Mouse (Mus musculus) hindbrain, embryonic 11.5 days (tissue): ENCODE measurements around the gene Csrnp3. TPM values are rescaled to one million over a fixed set of nuclear protein-coding genes. Genes with fewer than 3 reads are reported as not detected.

Experiments used
- ATAC-seq: fragments of 200-750 bp; cut with Nextera tagmentation; 2 replicates; pipeline ENCODE4 v1.8.0; 2017; ENCODE audit warnings: mild to moderate bottlenecking, moderate TSS enrichment, moderate library complexity; ENCODE audit not compliant: low FRiP score
- DNase-seq: peaks from one replicate; pipeline ENCODE4 v3.0.0-alpha.2; 2015; ENCODE audit warnings: low spot score
- H3K27ac ChIP-seq: fragments of 300-500 bp; sonication (generic); 2 replicates; pipeline ENCODE4 v1.5.1; 2014; ENCODE audit warnings: mild to moderate bottlenecking, low read depth, low read length
- H3K27me3 ChIP-seq: fragments of 300-500 bp; sonication (generic); 2 replicates; pipeline ENCODE4 v1.6.1; 2014; ENCODE audit warnings: mild to moderate bottlenecking, low read length, moderate library complexity, mixed read lengths; ENCODE audit not compliant: control insufficient read depth, insufficient read depth
- H3K36me3 ChIP-seq: fragments of 300-500 bp; sonication (generic); 2 replicates; pipeline ENCODE4 v1.6.1; 2014; ENCODE audit warnings: mild to moderate bottlenecking, low read length, moderate library complexity, mixed read lengths; ENCODE audit not compliant: control insufficient read depth, insufficient read depth
- H3K4me1 ChIP-seq: fragments of 300-500 bp; sonication (generic); replicated peaks from 2 replicates; pipeline ENCODE4 v1.6.1; 2014; ENCODE audit warnings: low read length, mixed read lengths; ENCODE audit not compliant: control insufficient read depth, insufficient read depth
- H3K4me2 ChIP-seq: fragments of 300-500 bp; sonication (generic); replicated peaks from 2 replicates; pipeline ENCODE4 v1.6.1; 2014; ENCODE audit warnings: mild to moderate bottlenecking, low read depth, low read length
- H3K4me3 ChIP-seq: fragments of 300-500 bp; sonication (generic); 2 replicates; pipeline ENCODE4 v1.5.1; 2014; ENCODE audit warnings: low read depth, low read length
- H3K9ac ChIP-seq: fragments of 300-500 bp; sonication (generic); 2 replicates; pipeline ENCODE4 v1.6.1; 2014; ENCODE audit warnings: low read depth, low read length
- H3K9me3 ChIP-seq: fragments of 300-500 bp; sonication (generic); 2 replicates; pipeline ENCODE4 v1.6.1; 2016; ENCODE audit warnings: low read length; ENCODE audit not compliant: control insufficient read depth
- WGBS: fragments of 180-500 bp; shearing (Covaris S2); extraction: QIAGEN DNeasy Blood & Tissue Kit; methylation state at CpG from one replicate; pipeline ENCODE4 v1.1.7; 2014; 5-methylcytosine and 5-hydroxymethylcytosine counted together
- polyA plus RNA-seq: library from polyadenylated mRNA; unstranded; fragments of >200 nt; fragmentation: Nextera tagmentation; extraction: Ambion mirVana; gene quantifications from 2 replicates; pipeline ENCODE4 v1.2.1, GENCODE M21; 2014

Csrnp3 gene
- polyA plus RNA-seq, 1 experiment from 2014 or later = 32.3 TPM

DNA sequence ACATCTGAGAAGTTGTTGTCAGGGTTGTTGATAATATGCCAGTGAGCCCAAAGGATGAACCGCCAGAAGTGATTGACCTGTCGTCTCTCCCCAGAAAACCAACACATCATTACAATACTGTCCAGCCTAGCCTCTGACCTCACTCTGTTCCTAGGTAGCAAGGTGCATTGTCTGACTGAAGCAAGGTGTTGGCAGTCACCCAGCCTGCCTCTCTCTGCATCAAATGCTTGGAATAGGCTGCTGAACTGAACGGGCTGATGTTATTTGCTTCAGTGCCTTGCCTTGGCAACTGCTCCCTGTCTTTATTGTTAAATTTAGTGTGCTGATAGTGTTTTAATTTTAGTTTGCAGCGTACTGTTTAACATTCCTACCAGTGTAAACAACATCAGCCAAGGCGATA is 51.0 kb downstream of the Csrnp3 start:
- Histone ChIP-seq H3K36me3 (no peaks in the 10 kb centered on the region), H3K4me2 (no peak overlapping the region), H3K4me1 (no peaks in the 10 kb centered on the region; the same call in 1 of the 2 replicates), H3K27ac (0 out of 2 replicates have a peak overlapping the region, but pooled peaks have one; percentile 36), H3K27me3 (no peaks in the 10 kb centered on the region), H3K4me3 (no peak overlapping the region), H3K9me3 (no peaks in the 10 kb centered on the region), H3K9ac (no peak overlapping the region)
- no peak for ATAC-seq
- DNase-seq = no peak
- 39% methylated on average over 5 of the region's 5 CpGs for WGBS

DNA sequence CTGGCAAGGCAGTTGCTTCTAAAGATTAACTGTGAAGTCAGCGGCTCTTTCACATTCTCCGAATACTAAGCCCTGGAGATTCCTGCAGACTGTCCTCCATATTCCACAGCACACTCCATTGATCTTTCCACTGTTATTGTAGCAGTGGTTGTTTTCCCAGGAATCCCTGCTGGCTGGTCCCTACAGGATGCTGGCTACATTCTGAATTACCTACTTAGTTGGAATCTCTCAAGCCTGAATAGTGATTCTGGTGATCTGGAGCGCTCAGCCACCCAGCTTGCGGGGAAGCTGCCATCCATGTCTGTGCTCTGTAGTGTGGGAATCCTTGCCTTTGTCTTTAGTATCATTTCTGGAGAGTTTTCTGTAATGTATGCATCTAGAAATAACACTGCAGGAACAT is 51.5 kb downstream of the Csrnp3 start:
- Histone ChIP-seq H3K4me1 (no peaks in the 10 kb centered on the region; the same call in 1 of the 2 replicates), H3K27ac (peak overlapping the region; percentile 3; the same call in 1 of the 2 replicates), H3K4me2 (no peak overlapping the region), H3K9ac (no peak overlapping the region), H3K36me3 (no peaks in the 10 kb centered on the region), H3K9me3 (no peaks in the 10 kb centered on the region), H3K4me3 (no peak overlapping the region), H3K27me3 (no peaks in the 10 kb centered on the region)
- 25% methylated on average over 4 of the region's 4 CpGs for WGBS
- peak; percentile 38; the same call in 1 of the 2 replicates for ATAC-seq
- DNase-seq = no peak

DNA sequence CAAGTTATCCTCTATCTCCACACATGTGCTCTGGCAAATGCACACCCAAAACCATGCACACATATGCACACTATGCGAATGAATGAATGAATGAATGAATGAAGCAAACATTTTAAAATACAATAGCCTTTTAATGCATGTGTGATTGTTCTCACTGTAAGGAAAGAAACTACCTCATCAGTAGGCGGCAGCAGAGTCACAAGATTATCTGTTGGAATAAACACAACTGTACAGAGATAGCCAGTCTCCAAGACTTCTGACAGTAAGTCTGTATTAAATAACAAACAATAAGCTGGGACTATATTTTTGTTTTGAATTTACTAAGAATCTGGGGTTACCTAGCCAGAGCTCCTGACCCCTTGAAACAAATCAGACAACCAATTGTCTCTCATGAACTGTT is 53.9 kb downstream of the Csrnp3 start:
- no peak overlapping the region for H3K4me3 ChIP-seq
- no peaks in the 10 kb centered on the region for H3K36me3 ChIP-seq
- no peak overlapping the region for H3K4me2 ChIP-seq
- ATAC-seq = no peak
- H3K27me3 ChIP-seq = no peaks in the 10 kb centered on the region
- DNase-seq = no peak
- H3K27ac ChIP-seq = no peak overlapping the region
- H3K9ac ChIP-seq = no peak overlapping the region
- H3K4me1 ChIP-seq = no peaks in the 10 kb centered on the region; the same call in 1 of the 2 replicates
- H3K9me3 ChIP-seq = no peaks in the 10 kb centered on the region
- 89% methylated on average over 2 of the region's 2 CpGs for WGBS

DNA sequence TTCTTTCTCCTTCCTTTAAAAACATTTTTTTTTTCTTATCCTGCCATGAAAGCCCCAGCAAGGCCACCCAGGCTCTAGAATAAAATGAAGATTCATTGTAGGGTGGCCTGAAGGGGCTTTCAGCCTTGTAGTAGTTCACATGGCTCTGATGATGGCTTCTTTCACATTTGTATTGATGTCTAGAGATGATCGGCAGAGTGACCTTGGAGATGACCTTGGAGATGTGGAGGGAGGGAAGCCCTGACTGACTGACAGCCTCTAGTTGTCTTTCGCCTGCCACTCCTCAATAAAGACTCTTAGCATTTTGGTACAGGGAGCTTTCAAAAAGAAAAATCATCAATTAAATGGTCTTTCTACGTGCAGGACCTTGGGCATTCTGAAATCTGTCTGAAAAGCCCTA is 63.0 kb downstream of the Csrnp3 start:
- Histone ChIP-seq H3K27me3 (no peaks in the 10 kb centered on the region), H3K4me2 (no peak overlapping the region), H3K27ac (peak overlapping the region; percentile 30; the same call in 1 of the 2 replicates), H3K9me3 (no peaks in the 10 kb centered on the region), H3K9ac (no peak overlapping the region), H3K4me1 (peaks cover 4% of the 10 kb centered on the region; the same call in 1 of the 2 replicates), H3K36me3 (no peaks in the 10 kb centered on the region), H3K4me3 (no peak overlapping the region)
- no peak for ATAC-seq
- WGBS = 33% methylated on average over 3 of the region's 3 CpGs
- DNase-seq = no peak

DNA sequence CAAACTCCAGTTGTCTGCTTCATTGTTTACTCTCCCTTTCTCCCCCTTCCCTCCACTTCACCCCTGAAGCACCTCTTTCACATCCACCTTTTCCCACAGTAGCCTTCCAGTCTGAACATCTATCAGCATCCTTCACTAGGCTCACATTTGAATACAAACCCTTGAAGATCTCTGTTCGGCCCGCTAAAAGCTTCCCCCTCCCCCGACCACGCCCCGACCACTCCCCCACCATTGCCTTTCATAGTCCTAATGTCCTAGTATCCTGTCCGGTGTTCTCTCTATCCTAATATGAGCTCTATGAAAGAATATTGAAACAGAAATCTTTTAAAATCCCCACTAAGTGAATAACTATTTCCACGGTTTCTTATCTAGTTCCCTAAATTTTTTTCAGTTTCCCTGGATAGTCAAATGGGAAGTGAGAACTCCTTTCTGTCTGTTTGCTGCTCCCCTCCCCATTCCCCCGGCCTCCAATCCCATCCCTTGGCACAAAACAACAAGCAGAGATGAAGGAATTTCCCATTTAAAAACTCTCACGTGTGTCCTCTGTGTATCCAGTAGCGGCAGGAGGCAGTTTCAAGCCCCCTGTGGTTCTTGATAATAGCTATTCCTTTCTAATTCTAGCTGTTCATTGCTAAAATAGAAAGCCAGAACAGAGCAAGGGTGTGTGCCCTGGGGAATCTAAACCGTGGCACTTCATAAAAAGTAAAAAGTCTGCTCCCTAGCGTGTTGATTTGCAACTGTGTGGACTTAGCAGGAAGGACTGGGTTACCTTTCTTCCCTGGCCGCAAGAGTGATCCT is 64.4 kb downstream of the Csrnp3 start:
- H3K27ac ChIP-seq = no peak overlapping the region

DNA sequence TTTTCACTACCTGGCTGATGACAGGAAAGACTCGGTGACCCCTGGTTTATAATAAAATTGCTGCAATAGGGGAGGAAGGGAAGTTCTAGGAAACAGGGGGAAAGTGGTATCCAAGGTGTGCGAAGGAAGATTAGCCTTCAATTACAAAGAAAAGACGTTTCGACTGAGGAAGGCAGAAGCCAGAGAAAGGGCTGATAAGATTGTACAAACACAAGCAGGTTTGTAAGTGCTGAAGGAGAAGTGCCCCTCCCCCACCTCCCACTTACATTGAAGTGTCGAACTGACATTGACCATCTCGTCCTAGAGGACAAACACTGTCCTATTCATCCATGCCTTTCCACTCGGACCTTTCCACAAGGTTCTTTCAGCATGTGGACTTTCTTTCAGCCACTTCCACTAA is 70.4 kb downstream of the Csrnp3 start:
- ATAC-seq (no peak), DNase-seq (no peak)
- no peak overlapping the region for H3K9ac ChIP-seq
- no peaks in the 10 kb centered on the region for H3K36me3 ChIP-seq
- no peaks in the 10 kb centered on the region for H3K4me1 ChIP-seq
- H3K27me3 ChIP-seq = no peaks in the 10 kb centered on the region
- WGBS = 67% methylated on average over 7 of the region's 7 CpGs
- no peak overlapping the region for H3K4me3 ChIP-seq
- H3K4me2 ChIP-seq = no peak overlapping the region
- H3K9me3 ChIP-seq = no peaks in the 10 kb centered on the region
- no peak overlapping the region for H3K27ac ChIP-seq

More for the DNA sequence above, 64.4 kb downstream of the Csrnp3 start:
- WGBS = 12% methylated on average over 13 of the region's 13 CpGs
- Histone ChIP-seq H3K36me3 (no peaks in the 10 kb centered on the region), H3K27me3 (no peaks in the 10 kb centered on the region), H3K9ac (no peak overlapping the region), H3K4me2 (no peak overlapping the region), H3K4me1 (peaks cover 4% of the 10 kb centered on the region; the same call in 1 of the 2 replicates), H3K4me3 (no peak overlapping the region), H3K9me3 (no peaks in the 10 kb centered on the region)
- ATAC-seq (peak; percentile 53), DNase-seq (no peak)

DNA sequence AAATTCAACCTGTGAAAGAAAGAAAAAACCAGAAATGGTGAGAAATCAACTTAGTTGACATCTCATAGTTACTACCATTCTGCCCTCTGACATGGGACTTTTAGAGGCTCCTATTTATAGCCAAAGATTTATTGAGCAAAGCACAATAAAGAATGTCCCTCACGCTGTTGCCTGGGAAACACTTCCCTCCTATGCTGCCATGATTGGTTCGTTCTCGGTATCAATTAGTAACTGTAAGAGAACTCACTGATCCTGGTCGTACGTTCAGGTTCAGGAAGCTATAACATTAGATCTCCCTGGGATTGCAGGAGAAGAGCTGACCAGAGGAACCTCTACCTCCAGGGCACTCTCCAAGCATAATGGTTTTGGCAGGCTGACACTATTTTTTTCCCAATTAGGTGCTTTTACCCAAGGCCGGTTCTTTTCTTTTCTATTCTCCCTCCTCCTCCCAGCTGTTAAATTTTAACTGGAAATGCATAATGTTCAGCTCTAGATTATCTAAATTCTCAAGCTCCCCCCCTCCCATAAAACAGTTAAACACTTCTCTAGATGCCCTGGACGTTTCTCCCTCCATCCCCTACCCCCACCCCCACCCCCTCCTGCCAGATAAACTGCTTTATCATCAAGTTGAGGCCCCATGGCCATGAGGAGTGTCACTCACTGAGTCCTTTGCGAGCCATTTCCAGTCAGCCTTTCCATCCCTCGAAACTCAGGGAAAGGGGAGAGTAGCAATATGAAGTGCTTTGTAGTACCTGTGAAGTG is 75.3 kb downstream of the Csrnp3 start:
- Histone ChIP-seq H3K4me1 (0 out of 2 replicates have a peak, but pooled peaks cover 2% of the 10 kb centered on the region), H3K27me3 (no peaks in the 10 kb centered on the region), H3K4me2 (0 out of 2 replicates have a peak overlapping the region, but pooled peaks have one; percentile 2), H3K36me3 (no peaks in the 10 kb centered on the region), H3K9me3 (no peaks in the 10 kb centered on the region), H3K27ac (no peak overlapping the region), H3K9ac (no peak overlapping the region), H3K4me3 (no peak overlapping the region)
- DNase-seq = no peak
- peak; percentile 58 for ATAC-seq
- 22% methylated on average over 9 of the region's 9 CpGs for WGBS

DNA sequence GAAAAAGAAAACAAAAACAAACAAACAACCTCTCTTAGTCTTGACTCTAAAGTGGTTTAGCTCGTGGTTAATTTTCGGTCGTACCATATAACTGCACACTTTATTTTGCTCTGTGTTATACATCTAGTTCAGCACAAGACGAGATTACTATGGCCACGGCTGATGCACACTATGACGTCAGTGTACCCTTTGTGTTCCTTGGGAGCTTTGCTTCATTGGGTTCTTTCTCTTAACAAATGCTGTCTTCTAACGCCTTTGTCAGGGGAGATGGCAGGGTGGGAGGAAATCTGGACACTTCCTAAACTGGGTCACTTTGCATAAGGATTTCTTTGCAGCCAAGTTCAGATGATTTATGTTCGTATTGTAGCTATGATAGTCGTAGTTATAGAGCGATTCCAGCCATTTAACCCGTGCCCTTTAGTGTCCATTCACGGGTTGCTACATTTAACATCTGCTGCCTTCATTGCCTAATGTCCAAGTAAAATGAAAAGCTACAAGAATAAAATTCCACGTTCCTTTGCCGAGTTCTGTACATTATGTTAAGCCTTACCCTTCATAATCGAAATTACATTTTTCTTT is 79.9 kb downstream of the Csrnp3 start:
- 62% methylated on average over 15 of the region's 15 CpGs for WGBS
- Histone ChIP-seq H3K4me3 (no peak overlapping the region), H3K27me3 (no peaks in the 10 kb centered on the region), H3K9ac (no peak overlapping the region), H3K36me3 (no peaks in the 10 kb centered on the region), H3K27ac (0 out of 2 replicates have a peak overlapping the region, but pooled peaks have one; percentile 1), H3K4me2 (no peak overlapping the region), H3K9me3 (no peaks in the 10 kb centered on the region), H3K4me1 (0 out of 2 replicates have a peak, but pooled peaks cover 2% of the 10 kb centered on the region)
- peak; percentile 59 for DNase-seq
- ATAC-seq = peak; percentile 60
